Mouse (Mus musculus): ENCODE measurements around the gene Erbb2. TPM values are rescaled to one million over a fixed set of nuclear protein-coding genes. Genes with fewer than 3 reads are reported as not detected.

Gene Erbb2
- polyA plus RNA-seq, 2 experiments, result 51.1 to 73.6 TPM

GRCm38 (mm10) chr11:98461109-98461720 lies 48.9 kb downstream of the Erbb2 start:
- no peak for TF ChIP-seq POLR2A (IDR thresholded peaks at IDR 0.05; ENCODE audit: borderline replicate concordance, extremely low read depth, insufficient read depth, insufficient read length)
- no peak for ATAC-seq (ENCODE audit: low FRiP score, low read depth)
- H3K9me3 ChIP-seq (ENCODE audit: control insufficient read depth, low read length), result no peaks in the 10 kb centered on the region
- H3K4me2 ChIP-seq (replicated peaks; ENCODE audit: low read depth, low read length, severe bottlenecking), result no peak overlapping the region
- H3K4me1 ChIP-seq (ENCODE audit: control insufficient read depth, insufficient read depth, low read length), result 0 out of 2 replicates have a peak, but pooled peaks cover 2% of the 10 kb centered on the region
- WGBS, result 37% methylated on average over 6 of the region's 6 CpGs
- no peak overlapping the region for H3K9ac ChIP-seq (ENCODE audit: low read depth, low read length, severe bottlenecking)
- DNase-seq (ENCODE audit: low spot score), result no peak
- no peak overlapping the region for H3K27ac ChIP-seq (replicated peaks; ENCODE audit: low read depth, low read length)
- no peak overlapping the region for H3K4me3 ChIP-seq (replicated peaks; ENCODE audit: low read length)
- H3K27me3 ChIP-seq (ENCODE audit: control insufficient read depth, insufficient read depth, low read length), result peaks cover 17% of the 10 kb centered on the region; the same call in 1 of the 2 replicates
- no peaks in the 10 kb centered on the region for H3K36me3 ChIP-seq (ENCODE audit: control insufficient read depth, insufficient read depth, low read length)

- Histone ChIP-seq H3K4me2 (replicated peaks; ENCODE audit: low read depth, low read length, severe bottlenecking) (no peak overlapping the region), H3K27ac (replicated peaks; ENCODE audit: low read depth, low read length) (no peak overlapping the region), H3K4me1 (ENCODE audit: control insufficient read depth, insufficient read depth, low read length) (0 out of 2 replicates have a peak, but pooled peaks cover 2% of the 10 kb centered on the region), H3K9me3 (ENCODE audit: control insufficient read depth, low read length) (no peaks in the 10 kb centered on the region), H3K4me3 (replicated peaks; ENCODE audit: low read length) (no peak overlapping the region), H3K9ac (ENCODE audit: low read depth, low read length, severe bottlenecking) (no peak overlapping the region), H3K36me3 (ENCODE audit: control insufficient read depth, insufficient read depth, low read length) (no peaks in the 10 kb centered on the region), H3K27me3 (ENCODE audit: control insufficient read depth, insufficient read depth, low read length) (peaks cover 17% of the 10 kb centered on the region; the same call in 1 of the 2 replicates)
- DNase-seq (ENCODE audit: low spot score) (no peak), ATAC-seq (ENCODE audit: low FRiP score, low read depth) (no peak)
- WGBS, result 94% methylated on average over 6 of the region's 6 CpGs
- no peak for TF ChIP-seq POLR2A (IDR thresholded peaks at IDR 0.05; ENCODE audit: borderline replicate concordance, extremely low read depth, insufficient read depth, insufficient read length)
Measured at GRCm38 (mm10) chr11:98462255-98462654, 50.0 kb downstream of the Erbb2 start.

- H3K4me2 ChIP-seq (replicated peaks; ENCODE audit: low read depth, low read length, severe bottlenecking), result no peak overlapping the region
- no peak overlapping the region for H3K4me3 ChIP-seq (replicated peaks; ENCODE audit: low read length)
- ATAC-seq (ENCODE audit: low FRiP score, low read depth), result no peak
- H3K4me1 ChIP-seq (ENCODE audit: control insufficient read depth, insufficient read depth, low read length), result no peaks in the 10 kb centered on the region
- H3K27ac ChIP-seq (replicated peaks; ENCODE audit: low read depth, low read length), result no peak overlapping the region
- WGBS, result 80% methylated on average over 9 of the region's 9 CpGs
- H3K9me3 ChIP-seq (ENCODE audit: control insufficient read depth, low read length), result no peaks in the 10 kb centered on the region
- no peak for TF ChIP-seq POLR2A (IDR thresholded peaks at IDR 0.05; ENCODE audit: borderline replicate concordance, extremely low read depth, insufficient read depth, insufficient read length)
- no peaks in the 10 kb centered on the region for H3K36me3 ChIP-seq (ENCODE audit: control insufficient read depth, insufficient read depth, low read length)
- H3K27me3 ChIP-seq (ENCODE audit: control insufficient read depth, insufficient read depth, low read length), result peaks cover 9% of the 10 kb centered on the region; the same call in 1 of the 2 replicates
- no peak for DNase-seq (ENCODE audit: low spot score)
- H3K9ac ChIP-seq (ENCODE audit: low read depth, low read length, severe bottlenecking), result no peak overlapping the region
Measured at GRCm38 (mm10) chr11:98463911-98464310, 51.6 kb downstream of the Erbb2 start.

- Histone ChIP-seq H3K4me1 (ENCODE audit: control insufficient read depth, insufficient read depth, low read length) (no peaks in the 10 kb centered on the region), H3K27ac (replicated peaks; ENCODE audit: low read depth, low read length) (no peak overlapping the region), H3K4me2 (replicated peaks; ENCODE audit: low read depth, low read length, severe bottlenecking) (no peak overlapping the region), H3K36me3 (ENCODE audit: control insufficient read depth, insufficient read depth, low read length) (no peaks in the 10 kb centered on the region), H3K27me3 (ENCODE audit: control insufficient read depth, insufficient read depth, low read length) (peaks cover 4% of the 10 kb centered on the region; the same call in 1 of the 2 replicates), H3K9me3 (ENCODE audit: control insufficient read depth, low read length) (no peaks in the 10 kb centered on the region), H3K4me3 (replicated peaks; ENCODE audit: low read length) (no peak overlapping the region), H3K9ac (ENCODE audit: low read depth, low read length, severe bottlenecking) (no peak overlapping the region)
- ATAC-seq (ENCODE audit: low FRiP score, low read depth) (no peak), DNase-seq (ENCODE audit: low spot score) (no peak)
- no peak for TF ChIP-seq POLR2A (IDR thresholded peaks at IDR 0.05; ENCODE audit: borderline replicate concordance, extremely low read depth, insufficient read depth, insufficient read length)
- 67% methylated on average over 6 of the region's 6 CpGs for WGBS
Measured at GRCm38 (mm10) chr11:98464516-98464915, 52.2 kb downstream of the Erbb2 start.

- no peak for ATAC-seq (ENCODE audit: low FRiP score, low read depth)
- Histone ChIP-seq H3K36me3 (ENCODE audit: control insufficient read depth, insufficient read depth, low read length) (no peaks in the 10 kb centered on the region), H3K27me3 (ENCODE audit: control insufficient read depth, insufficient read depth, low read length) (no peaks in the 10 kb centered on the region), H3K4me3 (replicated peaks; ENCODE audit: low read length) (no peak overlapping the region), H3K9me3 (ENCODE audit: control insufficient read depth, low read length) (no peaks in the 10 kb centered on the region), H3K27ac (replicated peaks; ENCODE audit: low read depth, low read length) (no peak overlapping the region), H3K4me2 (replicated peaks; ENCODE audit: low read depth, low read length, severe bottlenecking) (no peak overlapping the region), H3K4me1 (ENCODE audit: control insufficient read depth, insufficient read depth, low read length) (no peaks in the 10 kb centered on the region), H3K9ac (ENCODE audit: low read depth, low read length, severe bottlenecking) (no peak overlapping the region)
- no peak for TF ChIP-seq POLR2A (IDR thresholded peaks at IDR 0.05; ENCODE audit: borderline replicate concordance, extremely low read depth, insufficient read depth, insufficient read length)
- WGBS, result 70% methylated on average over 22 of the region's 22 CpGs
- no peak for DNase-seq (ENCODE audit: low spot score)
Measured at GRCm38 (mm10) chr11:98469761-98470714, 57.8 kb downstream of the Erbb2 start.
